Mouse (Mus musculus) mesoderm, embryonic 11.5 days (tissue): ENCODE data around the gene Tgfb2.
A peak's percentile ranks its signal among the peaks of the same experiment; 100 is the strongest.

Experiments
- DNase-seq: peaks from one replicate; pipeline ENCODE4 v3.0.0-alpha.2; 2012; ENCODE audit warnings: low read depth, low spot score

The Tgfb2 gene

DNA sequence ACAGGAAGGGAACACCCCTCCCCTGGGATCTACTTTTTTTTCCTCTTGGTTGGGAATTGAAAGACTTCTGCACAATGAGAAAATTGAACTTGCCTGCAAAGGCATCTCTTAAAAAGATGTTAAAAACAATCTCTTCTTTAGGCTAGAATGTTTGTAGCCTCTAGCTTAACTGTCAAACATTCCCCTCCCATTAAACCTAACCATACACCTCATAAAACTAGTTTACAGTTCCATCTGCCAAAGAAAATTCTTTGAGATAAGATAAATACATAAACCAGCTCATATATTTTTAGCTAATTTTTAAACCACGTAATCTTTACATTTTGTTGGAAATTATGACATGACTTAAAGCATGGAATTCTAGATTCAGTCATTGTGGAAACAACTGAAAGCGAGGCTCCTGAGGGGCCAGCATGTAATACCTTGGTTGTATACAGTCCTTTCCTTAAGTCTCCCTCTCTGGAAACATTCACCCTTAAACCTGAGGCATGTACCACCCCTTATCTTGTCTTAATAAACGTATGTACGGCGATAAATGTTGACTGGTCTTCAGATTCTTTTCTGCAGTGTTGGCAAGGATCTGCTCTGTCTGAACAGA lies 49.0 kb downstream of the Tgfb2 start:
- DNase-seq = no peak

DNA sequence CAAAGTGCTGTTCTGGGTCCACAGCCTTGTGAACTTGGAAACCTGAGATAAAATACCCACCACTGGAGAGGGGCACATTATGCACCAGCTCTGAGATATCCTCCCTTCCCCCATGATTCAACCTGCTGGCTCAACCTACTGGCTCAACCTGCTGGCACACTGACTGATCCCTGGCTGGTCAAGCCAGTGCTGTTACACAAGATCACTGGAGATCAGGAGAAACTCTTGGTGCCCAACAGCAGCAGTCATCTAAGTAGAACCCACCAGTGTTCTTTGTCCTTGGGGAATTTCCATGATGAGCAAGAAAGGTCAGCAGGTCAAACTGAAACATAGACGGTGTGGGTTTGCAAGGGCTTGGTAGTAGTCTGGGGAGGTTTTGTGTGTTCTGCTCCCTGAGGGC lies 49.6 kb downstream of the Tgfb2 start:
- no peak for DNase-seq

DNA sequence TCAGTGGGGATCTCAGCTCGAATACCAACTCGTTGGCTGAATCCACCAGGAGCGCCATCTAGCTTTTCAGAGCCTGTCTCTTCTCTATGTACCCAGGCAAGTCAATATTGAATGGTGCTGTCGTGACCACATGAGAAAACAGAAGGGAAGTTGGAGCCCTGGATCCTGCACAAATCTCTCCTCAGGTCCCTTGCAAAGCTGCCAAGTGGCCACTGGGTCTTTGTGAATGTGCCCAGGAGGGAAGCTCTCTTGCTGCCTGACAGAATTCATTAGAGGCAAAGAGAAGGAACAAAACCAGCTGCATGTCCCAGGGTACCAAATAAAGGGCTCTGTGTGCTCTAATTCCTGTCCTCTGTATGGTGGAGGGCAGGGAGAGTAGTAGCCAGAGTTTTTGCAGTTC lies 50.7 kb downstream of the Tgfb2 start:
- no peak for DNase-seq

DNA sequence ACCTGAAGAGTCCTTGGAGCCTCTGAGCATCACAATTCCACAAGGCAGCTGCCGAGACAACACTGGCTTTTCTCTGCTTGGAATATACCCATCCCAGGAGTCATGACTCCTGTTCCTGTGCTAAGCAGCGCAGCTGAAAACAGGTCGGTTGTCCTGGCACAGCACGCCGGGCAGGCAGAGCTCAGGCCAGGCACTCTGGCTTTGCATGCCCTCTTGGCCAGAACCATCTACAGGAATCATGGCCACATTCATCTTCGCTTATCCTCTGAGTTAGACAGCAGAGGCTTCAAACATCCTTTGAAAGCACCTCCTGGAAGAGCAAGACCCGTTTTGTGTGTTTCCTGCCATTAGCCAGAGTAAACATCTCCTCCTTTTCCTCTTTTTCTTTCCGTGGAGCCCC lies 53.6 kb downstream of the Tgfb2 start:
- DNase-seq = no peak

DNA sequence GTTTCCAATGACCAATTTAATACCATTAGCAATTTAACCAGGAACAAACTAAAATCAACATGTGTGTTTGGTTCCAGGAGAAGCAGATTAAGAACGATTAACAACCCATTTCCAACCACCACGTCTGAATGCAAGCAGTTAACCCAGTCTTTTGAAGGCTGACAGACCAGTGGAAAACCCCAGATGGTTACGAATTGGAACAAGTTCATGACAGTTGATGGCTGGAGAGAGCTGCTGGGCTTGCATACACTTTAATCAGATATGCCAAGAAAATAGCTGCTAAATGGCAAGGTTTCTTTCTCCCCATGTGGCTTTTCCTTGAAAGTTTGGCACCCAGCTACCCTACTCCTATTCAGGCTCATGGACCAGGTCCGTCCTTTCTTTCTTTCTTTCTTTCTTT lies 55.8 kb downstream of the Tgfb2 start:
- DNase-seq = no peak

DNA sequence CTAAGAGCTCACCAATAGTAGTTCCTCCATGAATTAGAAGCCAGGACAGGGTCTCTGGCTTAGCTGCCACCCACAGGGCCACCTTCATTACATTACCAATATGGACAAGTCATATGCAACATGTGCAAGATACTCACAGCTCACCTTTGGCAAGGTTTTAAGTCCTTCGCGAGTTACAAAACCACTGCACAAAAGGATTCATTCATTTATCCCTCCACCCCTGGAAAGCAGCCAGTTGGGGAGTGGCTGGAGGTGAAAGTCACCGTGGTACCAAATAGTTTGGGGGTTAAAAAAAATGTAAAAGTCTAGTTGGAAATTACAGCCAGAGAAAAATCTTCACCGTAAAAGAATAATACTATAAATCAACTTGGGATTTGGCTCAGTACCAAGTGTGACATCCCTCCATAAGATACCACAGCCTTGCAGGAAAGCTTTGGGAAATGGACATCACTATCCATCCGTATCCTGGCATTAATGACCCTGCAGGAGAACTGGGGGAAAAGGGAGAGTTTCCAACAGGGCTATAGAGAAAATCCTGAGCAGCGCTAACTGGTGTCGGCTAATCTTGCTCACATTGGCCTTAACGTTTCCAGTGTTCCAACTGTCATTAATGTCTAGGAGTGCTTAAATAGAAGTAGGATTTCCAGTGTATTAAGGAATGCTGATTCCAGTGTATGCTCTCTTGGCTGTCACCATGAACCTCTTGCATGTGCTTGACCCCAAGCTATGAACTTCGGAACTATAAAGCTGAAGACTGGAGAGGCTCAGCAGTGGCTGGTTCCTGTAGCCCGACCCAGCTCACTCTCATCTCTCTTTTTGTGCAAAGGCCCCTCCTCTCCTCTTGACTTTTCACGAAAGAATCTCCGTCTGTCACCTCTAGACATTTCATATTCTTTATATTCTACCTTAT lies 68.2 kb downstream of the Tgfb2 start:
- DNase-seq = no peak

DNA sequence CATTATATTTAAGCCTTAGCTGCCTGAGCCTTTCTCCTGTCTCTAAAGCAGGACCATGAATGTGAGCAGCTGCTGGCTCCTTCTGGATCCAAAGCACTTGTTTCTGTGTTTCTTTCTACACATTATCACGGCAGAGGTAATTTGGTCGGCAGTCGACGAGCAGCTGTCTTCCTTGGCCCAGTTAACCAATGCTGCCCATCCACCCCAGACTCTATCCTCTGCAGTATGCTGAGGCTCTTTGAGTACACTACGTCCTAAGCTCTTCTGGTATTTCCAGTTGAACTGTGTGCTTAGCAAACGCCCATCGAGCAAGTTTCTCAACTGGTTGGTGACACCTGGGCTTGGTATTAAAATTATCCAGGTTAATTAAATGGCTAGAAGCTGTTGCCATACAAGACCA lies 70.7 kb downstream of the Tgfb2 start:
- DNase-seq = no peak

GRCm38 (mm10) chr1:186631457-186631856 lies 74.3 kb downstream of the Tgfb2 start:
- DNase-seq = no peak

DNA sequence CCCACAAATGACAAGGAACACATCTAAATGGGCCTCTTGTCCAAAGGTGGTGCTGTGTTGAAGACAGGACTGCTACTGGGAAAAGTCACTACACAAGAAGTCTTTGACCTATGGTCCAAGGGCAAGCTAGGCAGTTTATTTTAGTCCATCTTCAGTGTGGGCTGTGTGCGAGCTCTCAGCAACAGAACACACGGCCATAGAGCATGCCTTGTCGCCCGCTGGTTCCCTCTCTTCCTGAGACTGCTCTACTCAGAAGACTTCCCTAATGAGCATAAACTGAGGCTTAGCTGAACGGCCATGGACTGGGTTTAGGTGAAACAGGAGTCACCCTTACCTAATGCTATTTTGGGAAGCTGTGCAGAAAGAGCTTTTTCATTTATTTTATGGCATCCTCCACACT lies 74.8 kb downstream of the Tgfb2 start:
- DNase-seq = no peak

- no peak for DNase-seq
Observed at GRCm38 (mm10) chr1:186627451-186627995, 78.3 kb downstream of the Tgfb2 start.

GRCm38 (mm10) chr1:186624474-186624873 lies 81.3 kb downstream of the Tgfb2 start:
- no peak for DNase-seq

DNA sequence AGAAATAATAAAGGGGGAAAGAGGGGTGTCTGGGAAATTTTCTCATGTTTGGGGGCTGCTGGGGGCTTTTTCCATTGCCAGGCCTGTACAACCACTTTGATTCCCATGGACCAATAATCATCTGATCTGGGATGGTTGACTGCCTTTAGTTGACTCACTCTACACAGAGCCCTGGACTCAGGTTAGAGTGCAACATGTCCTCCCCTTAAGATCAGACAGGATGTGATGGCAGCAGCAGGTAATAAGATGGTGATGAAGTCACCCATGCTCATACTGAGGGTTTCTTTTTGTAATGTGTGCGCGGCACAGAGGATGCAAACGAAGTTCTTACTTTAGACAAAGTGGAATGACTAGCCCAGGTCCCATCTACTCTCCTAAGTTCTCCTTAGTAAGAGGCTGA lies 84.0 kb downstream of the Tgfb2 start:
- DNase-seq = no peak

DNA sequence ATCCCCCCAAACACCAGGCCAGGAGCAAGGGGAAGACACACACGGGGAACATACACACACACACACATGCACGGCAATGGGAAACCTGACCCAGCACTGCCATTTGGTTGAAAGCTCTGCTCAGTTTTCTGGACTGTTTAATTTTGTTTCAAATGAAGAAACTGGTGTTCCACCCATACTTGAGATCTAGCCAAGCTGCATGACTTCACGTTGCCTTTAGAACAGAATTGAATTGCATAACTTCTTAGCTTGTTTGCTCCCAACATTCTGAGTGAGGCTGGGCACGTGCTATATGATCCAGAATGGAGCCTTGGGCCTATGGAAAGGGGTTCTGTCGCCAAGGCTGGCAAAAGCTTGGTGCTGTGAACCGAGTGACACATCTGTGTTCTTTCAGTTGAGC lies 87.5 kb downstream of the Tgfb2 start:
- no peak for DNase-seq

DNA sequence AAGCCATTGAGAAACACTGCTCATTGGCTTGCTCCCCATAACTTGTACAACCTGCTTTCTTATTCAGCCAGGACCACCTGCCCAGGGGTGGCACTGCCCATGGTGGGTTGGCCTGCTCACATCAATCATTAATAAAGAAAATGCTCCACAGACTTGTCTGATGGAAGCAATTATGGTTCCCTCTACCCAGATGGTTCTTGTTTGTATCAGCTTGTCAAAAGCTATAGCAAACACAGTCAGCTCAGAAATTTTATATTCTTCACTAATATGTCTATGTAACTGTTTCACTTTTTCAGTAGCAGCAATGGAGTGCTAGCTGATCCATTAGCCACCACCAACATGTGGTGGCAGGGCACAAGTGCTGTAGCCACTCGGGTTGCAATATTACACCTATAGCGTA lies 94.4 kb downstream of the Tgfb2 start:
- no peak for DNase-seq

DNA sequence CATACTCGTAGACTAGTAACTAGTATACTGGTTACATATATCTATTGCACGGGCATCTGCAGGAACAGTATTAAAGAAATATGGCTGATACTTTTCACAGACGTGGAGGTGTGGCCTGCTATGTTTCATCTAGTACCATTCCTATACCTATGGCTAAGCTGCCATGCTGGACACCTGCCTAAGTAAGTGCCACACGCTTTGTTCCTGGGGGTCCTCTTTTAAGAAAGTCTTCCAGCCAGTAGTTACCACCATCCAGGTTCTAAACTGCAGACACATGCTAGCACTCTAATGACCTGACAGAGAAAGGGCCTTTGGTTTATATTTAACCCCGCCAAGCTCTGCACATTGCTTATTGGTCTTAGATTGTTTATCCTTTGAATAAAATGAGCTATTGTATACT lies 95.3 kb downstream of the Tgfb2 start:
- DNase-seq = no peak

DNA sequence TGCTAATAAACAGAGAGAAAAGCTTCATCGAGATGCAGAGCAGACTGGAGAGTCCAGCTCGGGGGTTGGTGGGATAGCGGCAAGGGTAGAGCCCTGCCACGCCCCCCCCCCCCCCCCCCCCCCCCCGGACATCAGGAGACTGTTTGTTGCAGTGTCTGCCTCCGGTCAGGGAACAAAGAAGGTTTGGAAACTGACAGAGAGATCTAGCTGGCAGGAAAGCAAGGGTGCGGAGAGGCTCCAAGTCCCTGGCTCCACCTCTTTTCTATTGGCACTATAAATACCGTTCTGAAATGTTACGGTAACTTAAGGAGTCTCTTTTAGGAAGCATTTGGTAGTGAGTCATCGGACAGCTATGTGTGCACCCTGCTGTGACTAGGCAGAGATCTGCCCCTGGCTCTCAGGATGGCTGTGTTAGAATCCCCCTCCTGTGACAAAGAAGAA lies 96.0 kb downstream of the Tgfb2 start:
- peak; percentile 76 for DNase-seq

GRCm38 (mm10) chr1:186608116-186608515 lies 97.7 kb downstream of the Tgfb2 start:
- no peak for DNase-seq

DNA sequence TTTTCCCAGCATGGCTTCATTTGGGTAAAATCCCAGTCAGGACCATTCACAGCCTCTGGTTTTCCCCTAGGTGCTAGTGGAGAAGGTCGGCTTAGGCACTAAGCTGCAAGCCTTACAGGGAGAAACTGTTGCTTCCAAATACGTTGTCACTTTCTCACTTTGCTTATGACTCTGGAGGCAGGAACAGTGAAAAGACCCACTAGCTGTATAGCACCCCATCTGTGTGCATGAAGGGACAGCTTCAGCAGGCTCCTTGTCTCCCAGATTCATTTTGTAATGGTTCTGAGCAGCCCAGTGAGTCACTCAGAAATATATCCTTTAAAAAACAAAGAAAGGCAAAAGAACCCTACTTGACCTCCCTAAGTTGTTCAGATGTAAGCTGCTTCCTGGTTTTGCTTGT lies 100.2 kb downstream of the Tgfb2 start:
- no peak for DNase-seq

DNA sequence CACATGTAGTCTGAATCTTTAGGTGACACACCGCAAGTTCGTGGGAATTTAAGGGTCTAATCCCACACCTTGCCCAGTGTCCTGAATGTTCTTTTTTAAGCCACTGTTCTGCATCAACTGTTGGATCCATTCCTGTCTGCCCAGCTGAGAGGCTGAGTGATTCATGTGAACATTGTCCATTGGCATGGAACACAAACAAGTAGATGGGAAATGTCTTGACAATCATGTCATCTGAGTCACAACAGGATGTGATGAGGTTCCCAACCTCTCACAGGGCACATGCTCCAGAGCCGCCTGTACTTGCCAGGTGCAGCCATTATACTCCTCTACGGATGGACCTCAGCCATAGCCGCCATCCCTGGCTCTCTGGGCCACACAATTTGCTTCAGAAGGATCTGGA lies 101.7 kb downstream of the Tgfb2 start:
- DNase-seq = no peak

- no peak for DNase-seq
Observed at GRCm38 (mm10) chr1:186588226-186588625, 117.6 kb downstream of the Tgfb2 start.

DNA sequence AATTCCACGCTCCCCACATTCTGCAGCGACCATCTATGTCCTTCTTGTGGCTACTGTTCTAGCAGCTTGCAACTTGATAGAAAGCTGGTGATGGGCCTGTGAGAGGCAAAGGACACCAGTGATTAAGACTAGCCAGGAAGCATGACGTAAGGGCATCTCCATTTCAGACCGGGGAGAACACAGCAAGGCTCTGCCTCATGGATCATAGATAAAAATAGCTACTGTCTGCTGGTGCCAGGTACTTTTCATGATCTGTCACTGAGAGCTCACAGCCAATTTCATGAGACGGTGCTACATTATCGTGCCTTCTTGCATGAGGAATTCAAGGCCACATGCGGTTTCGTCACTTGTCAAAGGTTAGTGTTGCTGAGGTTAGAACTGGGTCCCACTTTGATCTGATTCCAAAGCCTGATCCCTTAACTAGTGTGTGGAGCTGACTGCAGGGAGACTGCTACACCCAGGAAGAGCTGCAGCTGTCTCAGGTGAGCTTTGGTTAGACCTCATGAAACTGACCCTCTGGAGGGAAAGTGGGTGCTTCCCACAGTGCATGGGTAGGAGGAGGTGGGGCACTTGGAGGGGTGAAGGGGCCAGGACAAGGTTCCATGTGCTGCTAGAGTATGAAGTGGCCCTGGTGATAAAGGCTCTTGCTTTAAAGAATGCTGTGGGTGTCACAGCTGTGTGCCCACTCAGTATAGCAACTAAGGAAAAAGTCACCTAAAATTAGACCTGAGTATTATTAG lies 118.6 kb downstream of the Tgfb2 start:
- no peak for DNase-seq

GRCm38 (mm10) chr1:186585571-186586164 lies 120.1 kb downstream of the Tgfb2 start:
- DNase-seq = no peak
